Mouse (Mus musculus) adrenal gland, adult 8-10 months (tissue): ENCODE measurements around the gene Card6. TPM values are rescaled to one million over a fixed set of nuclear protein-coding genes. Genes with fewer than 3 reads are reported as not detected.

Source experiments
- DNase-seq: peaks from one replicate; pipeline ENCODE4 v3.0.0; 2022
- total RNA-seq, 4 experiments: library from RNA; stranded (reverse); gene quantifications; 2 replicates each; pipeline ENCODE4 v1.2.4; 2022

Gene Card6
- total RNA-seq, 4 experiments from 2014 or later: 9.5 to 12.0 (median 10.8) TPM

GRCm38 (mm10) chr15:5129111-5129805 lies 20.9 kb upstream of the Card6 start:
- DNase-seq: no peak

- DNase-seq: no peak
These were observed 20.0 kb upstream of the Card6 start for GRCm38 (mm10) chr15:5128176-5128940.

GRCm38 (mm10) chr15:5127487-5127886 lies 19.1 kb upstream of the Card6 start:
- no peak for DNase-seq

GRCm38 (mm10) chr15:5126456-5126855 lies 18.1 kb upstream of the Card6 start:
- no peak for DNase-seq

- DNase-seq: no peak
These were observed 13.4 kb upstream of the Card6 start for GRCm38 (mm10) chr15:5121535-5122313.

- DNase-seq: no peak
These were observed 11.4 kb upstream of the Card6 start for GRCm38 (mm10) chr15:5119707-5120106.

- no peak for DNase-seq
These were observed 10.9 kb upstream of the Card6 start for GRCm38 (mm10) chr15:5119192-5119591.

GRCm38 (mm10) chr15:5118626-5119025 lies 10.3 kb upstream of the Card6 start:
- no peak for DNase-seq

- DNase-seq: peak; percentile 35
These were observed 8.8 kb upstream of the Card6 start for GRCm38 (mm10) chr15:5117031-5117601.

- peak; percentile 98 for DNase-seq
These were observed 8.1 kb upstream of the Card6 start, which contains the start of gene Rpl37 for GRCm38 (mm10) chr15:5116270-5117030. Gene Rpl37, plus strand, starts transcription at chr15:5116645.

GRCm38 (mm10) chr15:5115173-5115572 lies 6.8 kb upstream of the Card6 start:
- DNase-seq: no peak

GRCm38 (mm10) chr15:5112651-5113050 lies 4.3 kb upstream of the Card6 start:
- no peak for DNase-seq

- DNase-seq: no peak
These were observed 309 bp upstream of the Card6 start for GRCm38 (mm10) chr15:5108655-5109040.

- no peak for DNase-seq
These were observed 2.0 kb downstream of the Card6 start for GRCm38 (mm10) chr15:5106293-5106692.

- DNase-seq: no peak
These were observed 2.4 kb downstream of the Card6 start for GRCm38 (mm10) chr15:5105891-5106290.

GRCm38 (mm10) chr15:5102312-5102711 lies 6.0 kb downstream of the Card6 start:
- no peak for DNase-seq

- no peak for DNase-seq
These were observed 11.0 kb downstream of the Card6 start for GRCm38 (mm10) chr15:5097376-5097775.

- DNase-seq: no peak
These were observed 12.6 kb downstream of the Card6 start for GRCm38 (mm10) chr15:5095534-5096301.

GRCm38 (mm10) chr15:5090131-5090530 lies 18.2 kb downstream of the Card6 start:
- DNase-seq: no peak

GRCm38 (mm10) chr15:5088850-5089608 lies 19.3 kb downstream of the Card6 start:
- DNase-seq: no peak
